Mouse (Mus musculus): Measurements from ENCODE around the gene Pdcd5. TPM values are rescaled to one million over a fixed set of nuclear protein-coding genes. Genes with fewer than 3 reads are reported as not detected.

Pdcd5 gene
- polyA plus RNA-seq, 1 experiment from 2014 or later, result 193 TPM

GRCm38 (mm10) chr7:35594311-35594710, 53.0 kb downstream of the Pdcd5 start:
- WGBS (ENCODE audit: insufficient replicate concordance), result 77% methylated on average over 5 of the region's 5 CpGs
- no peaks in the 10 kb centered on the region for H3K9me3 ChIP-seq (replicated peaks)
- H3K9ac ChIP-seq, result no peak overlapping the region
- peaks cover 85% of the 10 kb centered on the region for H3K36me3 ChIP-seq
- H3K27ac ChIP-seq, result no peak overlapping the region
- no peak overlapping the region for H3K4me3 ChIP-seq
- no peak for ATAC-seq
- H3K4me2 ChIP-seq, result no peak overlapping the region
- peaks cover 19% of the 10 kb centered on the region for H3K4me1 ChIP-seq
- H3K27me3 ChIP-seq (replicated peaks), result no peaks in the 10 kb centered on the region

Other genes with a start within 250 kb of the Pdcd5 start
- 2.2 and 3.2 TPM in 2 replicates for gene Slc7a9, start 198.7 kb downstream of the Pdcd5 start, polyA plus RNA-seq (2016; fragmentation: Nextera tagmentation; extraction: Ambion mirVana)
- gene Tdrd12, start 109.8 kb downstream of the Pdcd5 start, polyA plus RNA-seq (2016; fragmentation: Nextera tagmentation; extraction: Ambion mirVana), result 0.30 TPM in 1 of 2 replicates, not detected in the other
- 99.9 and 102 TPM in 2 replicates for gene Nudt19, start 91.2 kb downstream of the Pdcd5 start, polyA plus RNA-seq (2016; fragmentation: Nextera tagmentation; extraction: Ambion mirVana)
- 0.06 and 0.11 TPM in 2 replicates for gene Rgs9bp, start 61.9 kb downstream of the Pdcd5 start, polyA plus RNA-seq (2016; fragmentation: Nextera tagmentation; extraction: Ambion mirVana)
- gene Ankrd27, start 61.3 kb downstream of the Pdcd5 start, polyA plus RNA-seq (2016; fragmentation: Nextera tagmentation; extraction: Ambion mirVana), result 43.1 and 45.5 TPM in 2 replicates
- 9.0 and 12.5 TPM in 2 replicates for gene Dpy19l3, start 106.9 kb upstream of the Pdcd5 start, polyA plus RNA-seq (2016; fragmentation: Nextera tagmentation; extraction: Ambion mirVana)
- gene Zfp507, start 155.5 kb upstream of the Pdcd5 start, polyA plus RNA-seq (2016; fragmentation: Nextera tagmentation; extraction: Ambion mirVana), result 8.8 and 9.2 TPM in 2 replicates